Mouse (Mus musculus) heart, adult 2 months (tissue): ENCODE measurements around the gene Aldh1a3. TPM values are rescaled to one million over a fixed set of nuclear protein-coding genes. Genes with fewer than 3 reads are reported as not detected.
A peak's percentile ranks its signal among the peaks of the same experiment; 100 is the strongest.

ENCODE experiments used
- DNase-seq, 2 experiments: peaks; one replicate each; pipeline ENCODE4 v3.0.0; 2021
- H3K27ac ChIP-seq: fragments of 200-600 bp; 2 replicates; pipeline ENCODE4 v1.8.1; 2022
- H3K27me3 ChIP-seq: fragments of 200-500 bp; 2 replicates; pipeline ENCODE4 v1.6.1; 2012; ENCODE audit warnings: mild to moderate bottlenecking, low read length, inconsistent platforms, mixed read lengths; ENCODE audit not compliant: control insufficient read depth, insufficient read depth
- H3K36me3 ChIP-seq: fragments of 200-500 bp; 2 replicates; pipeline ENCODE4 v1.6.1; 2012; ENCODE audit warnings: low read length, inconsistent platforms; ENCODE audit not compliant: control insufficient read depth, insufficient read depth
- H3K4me1 ChIP-seq: fragments of 200-500 bp; 2 replicates; pipeline ENCODE4 v1.6.1; 2011; ENCODE audit warnings: low read length; ENCODE audit not compliant: control insufficient read depth, insufficient read depth
- H3K4me3 ChIP-seq: fragments of 200-600 bp; 2 replicates; pipeline ENCODE4 v1.8.1; 2022
- H3K79me2 ChIP-seq: fragments of 200-500 bp; replicated peaks from 2 replicates; pipeline ENCODE4 v1.6.1; 2012; ENCODE audit warnings: mild to moderate bottlenecking, inconsistent platforms, low read length, moderate library complexity, mixed read lengths; ENCODE audit not compliant: control insufficient read depth, insufficient read depth
- H3K9ac ChIP-seq: fragments of 200-500 bp; 2 replicates; pipeline ENCODE4 v1.6.1; 2012; ENCODE audit warnings: low read depth, mild to moderate bottlenecking, control low read depth, inconsistent platforms, low read length, mixed read lengths
- CTCF ChIP-seq: fragments of 200-600 bp; IDR thresholded peaks from 2 replicates; pipeline ENCODE4 v1.8.1; 2022; ENCODE audit warnings: antibody characterized with exemption, mild to moderate bottlenecking, moderate library complexity
- EP300 ChIP-seq: fragments of 200-500 bp; IDR thresholded peaks from 2 replicates; pipeline ENCODE4 v1.6.1; 2011; ENCODE audit warnings: low read depth, low read length, control low read depth; ENCODE audit not compliant: insufficient read depth
- POLR2A ChIP-seq: fragments of 200-500 bp; IDR thresholded peaks from 2 replicates; pipeline ENCODE4 v1.6.1; 2011; ENCODE audit warnings: mild to moderate bottlenecking, low read depth, low read length, control low read depth; ENCODE audit not compliant: insufficient read depth
- WGBS: fragments of 180-500 bp; shearing (Covaris S2); methylation state at CpG from one replicate; pipeline ENCODE4 v1.1.7; 2018; 5-methylcytosine and 5-hydroxymethylcytosine counted together
- intact Hi-C: fragments of 180-260 bp; cut with DNase I; formaldehyde crosslinking; loops from one replicate; pipeline ENCODE4 v1.15.1; 2025
- polyA plus RNA-seq: library from polyadenylated mRNA; depleted of rRNA; stranded (reverse); fragments of >200 nt; gene quantifications from 2 replicates; pipeline ENCODE4 v1.2.3, GENCODE M21; 2012
- total RNA-seq, 2 experiments: library from RNA; stranded (reverse); gene quantifications; 2 replicates each; pipeline ENCODE4 v1.2.3; 2021

Gene Aldh1a3
- total and polyA plus RNA-seq, 3 experiments, result 0.75 to 1.0 (median 0.86) TPM

- no peaks in the 10 kb centered on the region for H3K36me3 ChIP-seq
- H3K9ac ChIP-seq, result no peak overlapping the region
- 53% methylated on average over 11 of the region's 11 CpGs for WGBS
- no peaks in the 10 kb centered on the region for H3K4me1 ChIP-seq
- intact Hi-C loops, result no loop called here
- TF ChIP-seq POLR2A (no peak), EP300 (no peak), CTCF (no peak)
- no peak overlapping the region for H3K4me3 ChIP-seq
- no peaks in the 10 kb centered on the region for H3K79me2 ChIP-seq
- DNase-seq, result no peak
- H3K27ac ChIP-seq, result no peak overlapping the region
- H3K27me3 ChIP-seq, result no peaks in the 10 kb centered on the region
Observed at GRCm38 (mm10) chr7:66445117-66445905, 18.0 kb upstream of the Aldh1a3 start.

GRCm38 (mm10) chr7:66444706-66445105 is 17.4 kb upstream of the Aldh1a3 start:
- TF ChIP-seq EP300, result no peak
- intact Hi-C loops, result no loop called here
- no peaks in the 10 kb centered on the region for H3K79me2 ChIP-seq
- no peaks in the 10 kb centered on the region for H3K4me1 ChIP-seq
- no peak for DNase-seq
- WGBS, result 73% methylated on average over 5 of the region's 5 CpGs
- no peaks in the 10 kb centered on the region for H3K27me3 ChIP-seq
- no peak overlapping the region for H3K4me3 ChIP-seq
- no peak overlapping the region for H3K9ac ChIP-seq
- H3K36me3 ChIP-seq, result no peaks in the 10 kb centered on the region
- no peak overlapping the region for H3K27ac ChIP-seq

GRCm38 (mm10) chr7:66442501-66443369 is 15.4 kb upstream of the Aldh1a3 start:
- H3K27ac ChIP-seq, result no peak overlapping the region
- H3K79me2 ChIP-seq, result no peaks in the 10 kb centered on the region
- intact Hi-C loops, result no loop called here
- H3K4me3 ChIP-seq, result no peak overlapping the region
- H3K36me3 ChIP-seq, result no peaks in the 10 kb centered on the region
- WGBS, result 60% methylated on average over 15 of the region's 15 CpGs
- no peaks in the 10 kb centered on the region for H3K27me3 ChIP-seq
- no peaks in the 10 kb centered on the region for H3K4me1 ChIP-seq
- peak in 1 of 2 experiments; percentile 40 for DNase-seq
- TF ChIP-seq CTCF, result no peak
- no peak for TF ChIP-seq POLR2A
- no peak for TF ChIP-seq EP300
- H3K9ac ChIP-seq, result no peak overlapping the region

GRCm38 (mm10) chr7:66438787-66439669 is 11.7 kb upstream of the Aldh1a3 start:
- Histone ChIP-seq H3K9ac (no peak overlapping the region), H3K27me3 (no peaks in the 10 kb centered on the region), H3K4me3 (no peak overlapping the region), H3K4me1 (no peaks in the 10 kb centered on the region), H3K27ac (no peak overlapping the region), H3K79me2 (no peaks in the 10 kb centered on the region), H3K36me3 (no peaks in the 10 kb centered on the region)
- no peak for DNase-seq
- TF ChIP-seq CTCF (no peak), POLR2A (no peak), EP300 (no peak)
- intact Hi-C loops, result no loop called here
- 51% methylated on average over 12 of the region's 12 CpGs for WGBS

DNA sequence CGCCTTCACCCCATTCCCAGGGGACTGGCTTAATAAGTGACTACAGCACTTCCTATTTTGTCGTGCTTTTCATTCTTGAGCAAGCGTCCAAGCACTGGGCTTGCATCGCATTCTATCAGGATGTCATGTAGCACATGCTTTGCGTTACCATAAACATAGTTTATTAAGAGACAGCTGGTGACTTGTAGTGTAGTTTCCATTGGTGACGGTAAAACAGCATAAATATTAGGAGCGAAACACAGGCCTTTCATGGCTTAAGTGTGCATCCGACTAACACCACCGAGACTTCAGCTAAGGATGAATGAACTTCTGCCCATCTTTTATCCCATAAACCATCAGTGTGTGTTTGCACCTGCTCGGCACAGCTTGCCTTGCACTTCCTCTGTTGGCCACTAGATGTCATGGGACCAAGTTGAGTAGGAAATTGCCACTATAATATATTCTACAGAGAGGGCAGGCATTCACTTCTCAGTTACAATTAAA is 7.2 kb upstream of the Aldh1a3 start:
- Histone ChIP-seq H3K27ac (no peak overlapping the region), H3K36me3 (no peaks in the 10 kb centered on the region), H3K27me3 (no peaks in the 10 kb centered on the region), H3K4me3 (no peak overlapping the region), H3K9ac (no peak overlapping the region), H3K79me2 (no peaks in the 10 kb centered on the region), H3K4me1 (no peaks in the 10 kb centered on the region)
- DNase-seq, result peak in 1 of 2 experiments; percentile 71
- 30% methylated on average over 10 of the region's 10 CpGs for WGBS
- TF ChIP-seq CTCF, result peak; percentile 99
- peak; percentile 62; the same call in 1 of the 2 replicates for TF ChIP-seq EP300
- TF ChIP-seq POLR2A, result no peak
- intact Hi-C loops, result loop anchor here (1.0 kb wide), 1 partner anchor 227 kb away; no protein-coding TSS in a partner anchor
